Mouse (Mus musculus): Measurements from ENCODE around the gene Plekha6.

The Plekha6 gene

DNA sequence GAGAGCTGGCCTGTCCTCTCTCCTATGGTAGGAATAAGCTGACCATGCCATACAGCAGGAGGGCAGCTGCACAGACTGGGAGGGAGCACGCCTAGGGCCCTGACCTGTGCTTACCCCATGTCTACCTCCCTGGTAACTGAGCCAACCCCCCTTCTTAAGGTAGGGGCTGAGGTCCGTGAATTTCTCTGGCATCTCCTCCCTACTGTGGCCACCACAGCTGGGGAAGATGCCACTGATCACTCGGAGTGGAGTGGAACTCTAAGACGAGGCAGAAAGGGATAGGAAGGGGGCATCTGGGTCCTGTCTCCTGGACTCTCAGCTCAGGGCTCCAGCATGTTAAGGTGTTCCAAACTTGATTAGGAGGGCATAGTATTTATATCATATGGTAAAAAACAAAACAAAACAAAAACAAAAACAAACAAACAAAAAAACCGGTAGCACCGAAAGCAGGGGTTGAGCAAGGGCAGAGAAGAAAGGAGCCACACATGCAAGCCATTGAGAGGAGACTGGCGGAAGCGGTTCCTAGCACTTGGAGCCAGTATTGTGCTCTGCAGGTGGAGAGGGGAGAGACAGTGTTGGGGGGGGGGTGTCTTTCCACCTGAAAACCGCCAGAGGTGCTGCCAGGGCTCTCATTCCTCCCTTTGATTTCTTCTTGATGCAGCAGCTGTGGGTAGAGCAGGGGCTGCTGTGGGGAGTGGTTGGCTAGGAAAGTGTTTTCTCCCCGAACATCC is 89.0 kb downstream of the Plekha6 start:
- TF ChIP-seq GATA4 (IDR thresholded peaks at IDR 0.05; ENCODE audit: insufficient replicate concordance, low read length) = no peak

DNA sequence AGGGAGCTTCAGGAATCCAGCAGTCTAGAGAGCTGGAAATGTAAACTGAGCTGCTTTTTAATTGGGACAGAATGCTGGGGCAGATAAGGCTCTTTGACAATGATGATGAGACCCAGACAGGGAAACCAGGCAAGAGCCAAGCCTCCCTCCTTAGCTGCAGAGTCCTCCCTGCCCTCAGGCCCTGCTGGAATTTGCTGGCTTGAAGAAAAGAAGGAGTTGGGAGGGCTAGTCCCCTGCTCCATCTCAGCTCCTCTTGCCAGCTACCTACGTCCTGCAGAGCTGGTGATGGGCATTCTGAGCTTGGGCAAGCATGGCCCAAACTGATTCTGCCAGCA is 89.5 kb downstream of the Plekha6 start:
- peak; percentile 72; the same call in 1 of the 2 replicates for TF ChIP-seq GATA4 (IDR thresholded peaks at IDR 0.05; ENCODE audit: insufficient replicate concordance, low read length)

DNA sequence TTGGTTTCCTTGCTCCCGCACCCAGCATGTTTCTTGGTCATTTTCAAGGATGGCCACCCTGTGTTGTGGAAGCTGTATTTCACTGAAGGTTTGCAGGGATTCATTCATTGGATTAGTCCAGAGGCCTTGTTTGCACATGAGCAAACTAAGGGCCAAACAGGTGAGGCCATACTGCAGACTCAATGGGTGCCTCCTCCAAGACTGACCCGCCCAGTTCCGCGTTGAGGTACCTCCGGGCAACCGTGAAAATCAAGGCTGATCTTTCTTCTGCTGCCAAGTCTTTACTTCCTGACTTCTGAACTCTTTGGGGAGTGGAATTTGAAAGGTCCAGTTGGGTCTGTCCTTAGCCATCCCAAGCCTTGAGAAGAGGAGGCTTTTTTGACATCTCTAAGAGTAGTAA is 90.2 kb downstream of the Plekha6 start:
- no peak for TF ChIP-seq GATA4 (IDR thresholded peaks at IDR 0.05; ENCODE audit: insufficient replicate concordance, low read length)

DNA sequence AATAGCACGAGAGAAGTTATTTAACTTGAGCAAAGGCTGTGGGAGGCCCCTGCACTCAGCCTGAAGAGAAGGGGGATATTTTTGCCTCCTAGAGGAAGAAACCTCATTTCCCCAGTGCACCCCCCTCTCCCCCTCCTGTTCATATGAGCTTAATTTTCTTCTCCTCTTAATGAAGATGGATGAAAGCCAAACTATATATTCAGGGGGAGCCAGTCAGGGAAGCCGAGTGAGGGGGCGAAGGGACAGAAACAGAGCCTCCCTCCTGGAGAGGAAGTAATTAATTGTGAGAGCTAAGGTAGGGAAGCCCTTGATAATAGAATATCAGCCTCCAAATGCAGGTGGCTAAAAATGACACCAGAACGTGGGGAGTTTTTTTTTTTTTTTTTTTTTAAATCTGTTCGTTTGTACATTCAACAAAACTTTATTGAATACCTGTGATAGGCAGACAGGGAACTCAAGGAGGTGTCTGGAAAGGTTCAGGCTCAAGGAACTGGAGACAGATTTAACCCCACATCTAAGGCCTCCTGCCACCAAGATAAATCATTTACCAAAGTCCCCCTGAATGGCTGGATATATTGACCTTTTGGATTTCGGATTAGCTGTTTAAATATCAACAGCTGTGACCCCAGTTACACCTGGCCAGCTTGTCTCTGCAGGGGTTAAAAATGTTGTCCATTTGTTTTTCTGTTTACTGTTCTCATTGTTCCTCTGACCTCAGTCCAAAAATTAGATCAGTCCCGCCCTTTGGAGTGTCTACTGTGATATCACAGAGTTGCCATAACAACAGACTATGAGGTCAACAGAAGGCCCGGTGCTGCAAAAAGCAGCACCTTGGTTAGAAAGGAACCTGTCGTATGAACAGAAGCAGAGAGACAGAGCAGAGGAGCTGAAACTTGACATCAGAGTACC is 91.1 kb downstream of the Plekha6 start:
- TF ChIP-seq GATA4 (IDR thresholded peaks at IDR 0.05; ENCODE audit: insufficient replicate concordance, low read length) = peak; percentile 29; the same call in 1 of the 2 replicates

DNA sequence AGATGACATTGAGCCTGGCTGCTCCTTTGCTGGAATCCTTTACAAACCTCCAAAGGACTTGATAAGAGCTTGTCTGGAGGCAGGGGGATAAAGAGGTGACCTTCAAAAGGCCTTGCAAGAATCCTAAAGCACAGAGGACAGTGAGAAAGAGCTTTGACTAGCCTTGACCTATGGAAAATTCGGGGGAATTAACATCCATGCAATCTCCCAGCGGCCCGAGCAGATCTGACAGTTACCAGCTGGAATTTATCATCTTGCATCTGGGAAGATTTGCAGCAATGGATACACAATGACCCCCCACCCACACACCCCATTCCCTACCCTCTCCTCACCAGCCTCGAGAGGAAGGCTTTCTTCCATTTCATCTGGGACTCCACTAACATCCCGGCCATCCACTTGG is 91.8 kb downstream of the Plekha6 start:
- TF ChIP-seq GATA4 (IDR thresholded peaks at IDR 0.05; ENCODE audit: insufficient replicate concordance, low read length) = no peak

DNA sequence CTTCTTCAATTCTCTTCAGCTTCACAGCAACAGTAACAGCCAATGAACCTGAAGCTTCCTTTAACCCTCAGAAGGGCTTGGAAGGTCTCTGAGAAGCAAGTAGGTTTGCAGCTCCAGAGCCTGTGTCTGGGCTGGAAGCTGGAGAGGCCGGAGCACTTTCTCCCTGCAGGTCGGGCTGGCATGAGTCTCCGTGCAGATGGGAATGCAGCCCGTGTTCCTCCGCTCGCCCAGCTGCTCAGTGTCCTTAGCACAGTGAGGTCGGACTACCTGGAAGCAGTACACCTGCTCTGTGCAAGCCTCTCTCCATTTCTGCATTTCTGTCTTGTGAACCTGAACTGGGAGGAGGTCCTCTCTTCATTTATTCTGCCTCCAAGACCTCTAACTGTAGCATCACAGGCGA is 92.3 kb downstream of the Plekha6 start:
- no peak for TF ChIP-seq GATA4 (IDR thresholded peaks at IDR 0.05; ENCODE audit: insufficient replicate concordance, low read length)

DNA sequence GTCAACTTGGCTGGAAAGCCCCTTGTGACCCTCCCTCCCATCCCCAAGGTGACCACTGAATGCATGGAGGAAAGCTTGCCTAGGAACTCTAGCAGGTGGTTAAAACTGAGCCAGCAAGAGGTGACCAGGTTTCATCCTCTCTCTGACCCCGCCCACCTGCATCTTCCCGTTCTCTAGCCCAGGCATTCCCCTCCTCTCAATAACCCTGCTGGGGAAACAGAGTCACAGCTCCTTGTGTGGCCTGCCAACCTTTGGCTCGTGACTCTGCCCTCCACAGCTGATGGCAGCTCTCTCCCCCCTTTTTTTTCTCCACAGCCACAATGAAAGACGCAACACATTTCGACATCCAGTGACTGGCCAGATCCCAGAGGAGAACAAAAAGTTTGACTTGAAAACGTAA is 94.7 kb downstream of the Plekha6 start:
- no peak for TF ChIP-seq GATA4 (IDR thresholded peaks at IDR 0.05; ENCODE audit: insufficient replicate concordance, low read length)

DNA sequence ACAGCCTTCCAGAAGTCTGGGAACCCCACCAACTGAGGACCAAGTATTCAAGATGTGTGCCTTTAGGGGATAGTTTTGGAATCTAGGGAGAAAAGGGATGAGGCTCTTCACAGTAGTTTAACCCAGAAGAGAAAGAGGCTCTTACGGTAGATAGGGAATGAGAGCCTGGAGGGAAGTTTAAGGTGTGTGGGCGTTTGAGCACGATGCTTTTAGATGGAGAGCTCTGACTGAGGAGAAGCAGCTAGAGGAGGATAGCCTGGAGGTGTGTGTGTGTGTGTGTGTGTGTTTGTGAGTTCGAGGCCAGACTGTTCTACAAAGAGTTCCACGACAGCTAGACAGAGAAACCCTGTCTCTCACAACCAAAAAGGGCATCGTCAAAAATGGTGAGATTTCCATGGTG is 98.6 kb downstream of the Plekha6 start:
- TF ChIP-seq GATA4 (IDR thresholded peaks at IDR 0.05; ENCODE audit: insufficient replicate concordance, low read length) = no peak

DNA sequence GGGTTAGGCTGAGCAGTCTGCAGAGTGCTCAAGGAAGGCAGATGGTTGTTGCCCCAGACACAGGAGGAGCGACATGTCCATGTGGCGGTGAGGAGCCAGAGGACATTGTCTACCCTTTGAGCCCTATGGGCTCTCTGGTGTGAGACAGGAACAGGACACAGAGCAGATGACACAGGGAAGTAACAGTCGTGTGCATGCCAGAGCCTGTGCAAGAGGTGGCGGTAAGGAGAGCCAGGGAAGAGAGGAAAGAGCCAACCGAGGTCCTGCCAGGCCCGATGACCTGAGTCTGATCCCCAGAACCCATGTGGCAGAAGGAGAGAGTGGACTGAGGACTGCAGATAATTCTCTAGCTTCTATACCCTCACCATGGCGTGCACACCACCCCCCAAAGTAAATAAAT is 99.1 kb downstream of the Plekha6 start:
- TF ChIP-seq GATA4 (IDR thresholded peaks at IDR 0.05; ENCODE audit: insufficient replicate concordance, low read length) = no peak

DNA sequence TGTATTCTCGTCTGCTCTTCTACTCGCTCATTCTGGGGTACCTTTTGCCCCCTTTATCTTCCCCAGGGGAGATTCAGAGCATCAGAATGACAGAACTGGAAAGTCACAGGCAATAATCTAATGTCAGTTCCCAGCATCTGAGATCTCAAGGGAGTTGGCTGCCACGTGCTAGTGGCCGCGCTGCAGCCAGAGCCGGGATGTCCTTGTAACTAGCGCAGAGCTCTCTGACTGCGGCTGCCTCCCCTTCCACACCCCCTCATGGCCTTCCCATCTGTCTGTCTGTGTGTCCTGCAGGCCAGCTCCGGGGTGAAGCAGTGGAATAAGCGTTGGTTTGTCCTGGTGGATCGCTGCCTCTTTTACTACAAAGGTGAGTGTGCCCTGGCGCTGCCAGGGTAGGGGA is 100.4 kb downstream of the Plekha6 start:
- TF ChIP-seq GATA4 (IDR thresholded peaks at IDR 0.05; ENCODE audit: insufficient replicate concordance, low read length) = no peak

DNA sequence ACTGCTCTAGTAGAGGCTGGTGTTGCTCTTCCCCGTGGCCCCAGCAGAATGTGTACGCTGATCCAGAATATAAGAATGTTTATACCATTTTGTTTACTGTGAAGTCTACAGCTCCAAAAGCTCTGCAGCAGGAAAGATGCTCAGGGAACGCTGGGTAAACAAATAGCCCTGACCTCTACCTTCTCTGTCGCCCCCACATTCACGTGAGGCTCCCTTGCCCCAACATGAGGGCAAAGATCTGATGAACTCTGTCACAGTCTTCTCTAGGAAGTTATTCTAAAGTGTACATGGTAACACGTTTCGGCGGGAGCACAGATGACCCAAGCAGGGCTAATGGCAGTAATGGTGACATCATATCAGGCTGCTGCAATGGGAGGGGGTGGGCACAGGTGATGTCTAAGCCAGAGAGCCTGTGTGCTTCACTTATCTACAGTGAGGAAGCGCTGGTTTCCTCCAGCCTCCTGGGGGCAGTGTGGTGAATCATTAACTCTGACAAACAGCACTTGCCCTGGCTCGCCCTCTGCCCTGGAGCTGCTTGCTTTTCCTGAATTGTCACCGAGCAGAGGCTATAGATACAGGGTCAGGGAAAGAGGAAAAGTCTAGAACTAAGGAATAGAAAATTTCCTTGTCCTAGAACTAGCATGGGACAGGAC is 101.2 kb downstream of the Plekha6 start:
- TF ChIP-seq GATA4 (IDR thresholded peaks at IDR 0.05; ENCODE audit: insufficient replicate concordance, low read length) = peak; percentile 95

DNA sequence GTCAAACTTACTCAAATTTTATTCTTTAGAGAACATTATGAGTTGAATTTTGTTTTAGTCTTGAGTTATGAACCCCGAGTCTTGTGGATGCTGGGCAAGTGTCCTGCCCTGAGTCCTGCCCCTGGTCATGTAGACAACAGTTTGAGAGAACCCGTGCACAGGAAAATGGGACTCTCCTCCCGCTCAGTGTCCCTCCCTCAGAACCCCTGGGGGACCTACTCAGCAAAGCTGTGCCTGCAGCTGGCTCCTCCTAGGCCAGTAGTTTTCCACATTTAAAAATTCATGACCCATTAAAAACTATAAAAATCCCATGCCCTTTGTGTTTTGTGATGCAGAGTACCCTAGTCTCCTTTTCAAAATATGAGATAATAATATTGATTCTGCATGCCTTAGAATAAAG is 103.1 kb downstream of the Plekha6 start:
- TF ChIP-seq GATA4 (IDR thresholded peaks at IDR 0.05; ENCODE audit: insufficient replicate concordance, low read length) = no peak

DNA sequence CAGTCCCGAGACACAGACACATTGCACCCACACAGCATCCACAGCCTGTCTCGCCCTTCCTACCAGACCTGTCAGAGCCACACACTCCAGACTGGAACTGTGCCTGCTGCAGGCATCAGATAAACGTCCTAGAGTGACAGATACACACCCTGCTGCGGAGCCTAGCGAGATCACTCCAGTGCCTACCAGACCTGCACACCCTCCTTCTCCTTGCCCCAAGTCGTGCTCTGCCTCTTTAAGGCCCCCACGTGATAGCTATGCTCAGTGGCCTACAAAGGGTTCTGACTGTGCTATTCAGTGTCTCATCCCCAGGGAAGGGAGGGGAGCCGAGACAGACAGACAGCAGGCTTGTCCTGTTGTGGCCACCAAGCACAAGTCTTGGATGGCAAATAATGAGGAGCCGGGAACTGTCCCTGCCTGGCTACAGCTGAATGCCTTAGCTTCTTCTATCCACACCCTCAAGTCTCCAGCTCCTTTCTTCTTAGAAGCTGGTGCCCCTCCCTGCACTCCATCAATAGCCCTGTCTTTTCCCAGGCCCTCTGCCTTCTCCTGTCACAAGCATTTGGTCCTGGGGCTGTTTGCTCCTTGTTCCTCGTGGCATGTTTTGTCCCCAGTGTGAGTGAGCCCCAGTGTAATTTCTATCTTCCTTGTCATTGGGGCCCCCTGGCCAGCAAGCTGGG is 103.9 kb downstream of the Plekha6 start:
- TF ChIP-seq GATA4 (IDR thresholded peaks at IDR 0.05; ENCODE audit: insufficient replicate concordance, low read length) = no peak

DNA sequence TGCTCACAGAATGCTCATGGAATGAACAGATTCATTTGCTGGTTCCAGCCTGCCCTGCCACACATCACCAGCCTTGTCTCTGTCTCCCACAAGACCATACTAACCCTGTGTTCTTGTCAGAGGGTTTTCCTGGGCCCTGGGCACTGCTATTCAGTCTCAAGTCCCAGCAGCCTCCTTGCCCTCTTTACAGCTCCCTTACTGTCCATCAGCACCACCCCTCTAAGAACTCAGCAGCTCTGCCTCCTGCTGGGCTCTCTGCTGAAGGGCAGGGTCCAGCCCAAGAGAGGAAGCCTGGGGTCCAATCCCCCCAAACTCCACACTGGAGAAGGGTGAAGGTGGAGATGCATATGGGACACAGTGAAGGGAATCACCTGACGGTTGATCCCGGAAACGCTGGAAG is 104.5 kb downstream of the Plekha6 start:
- TF ChIP-seq GATA4 (IDR thresholded peaks at IDR 0.05; ENCODE audit: insufficient replicate concordance, low read length) = no peak

DNA sequence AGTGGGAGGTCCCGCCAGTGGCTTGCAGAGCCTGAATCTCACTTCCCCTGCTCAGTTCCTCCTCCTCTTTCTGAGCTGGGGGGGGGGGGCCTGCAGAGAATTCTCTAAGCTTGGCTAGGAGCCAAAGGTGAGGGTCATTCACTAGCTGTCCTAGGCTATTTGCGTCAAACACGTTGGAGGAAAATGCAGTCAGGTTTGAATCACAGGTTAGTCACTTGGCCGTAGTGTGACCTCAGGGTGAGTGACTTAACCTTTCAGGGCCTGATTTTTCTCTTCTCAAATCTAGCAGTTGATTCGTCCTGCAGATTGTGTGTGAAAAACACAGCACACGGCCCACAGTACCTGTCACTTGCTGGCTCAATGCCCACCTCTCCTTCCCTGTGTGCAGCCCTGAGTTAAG is 106.3 kb downstream of the Plekha6 start:
- TF ChIP-seq GATA4 (IDR thresholded peaks at IDR 0.05; ENCODE audit: insufficient replicate concordance, low read length) = no peak

Measured in liver, adult (tissue).